Mouse (Mus musculus) forebrain, embryonic 12.5 days (tissue): Measurements from ENCODE around the gene Sult1d1. TPM values are rescaled to one million over a fixed set of nuclear protein-coding genes. Genes with fewer than 3 reads are reported as not detected.

Experiments
- ATAC-seq: fragments of 200-750 bp; cut with Nextera tagmentation; 2 replicates; pipeline ENCODE4 v1.8.0; 2017; ENCODE audit warnings: moderate TSS enrichment; ENCODE audit not compliant: low FRiP score
- H3K27ac ChIP-seq: fragments of 300-500 bp; sonication (generic); 2 replicates; pipeline ENCODE4 v1.5.1; 2016; ENCODE audit warnings: mild to moderate bottlenecking
- H3K27me3 ChIP-seq: fragments of 300-500 bp; sonication (generic); 2 replicates; pipeline ENCODE4 v1.6.1; 2016; ENCODE audit warnings: mild to moderate bottlenecking
- H3K36me3 ChIP-seq: fragments of 300-500 bp; sonication (generic); replicated peaks from 2 replicates; pipeline ENCODE4 v1.6.1; 2016; ENCODE audit warnings: mild to moderate bottlenecking
- H3K4me1 ChIP-seq: fragments of 300-500 bp; sonication (generic); 2 replicates; pipeline ENCODE4 v1.6.1; 2016
- H3K4me2 ChIP-seq: fragments of 300-500 bp; sonication (generic); 2 replicates; pipeline ENCODE4 v1.6.1; 2016; ENCODE audit warnings: mild to moderate bottlenecking, moderate library complexity
- H3K4me3 ChIP-seq: fragments of 300-500 bp; sonication (generic); replicated peaks from 2 replicates; pipeline ENCODE4 v1.5.1; 2016; ENCODE audit warnings: mild to moderate bottlenecking
- H3K9ac ChIP-seq: fragments of 300-500 bp; sonication (generic); 2 replicates; pipeline ENCODE4 v1.6.1; 2016; ENCODE audit warnings: mild to moderate bottlenecking
- H3K9me3 ChIP-seq: fragments of 300-500 bp; sonication (generic); 2 replicates; pipeline ENCODE4 v1.6.1; 2016
- WGBS: fragments of 180-500 bp; shearing (Covaris S2); methylation state at CpG from one replicate; pipeline ENCODE4 v1.1.7; 2016; 5-methylcytosine and 5-hydroxymethylcytosine counted together
- polyA plus RNA-seq: library from polyadenylated mRNA; unstranded; fragments of >200 nt; fragmentation: Nextera tagmentation; extraction: Ambion mirVana; gene quantifications from 2 replicates; pipeline ENCODE4 v1.2.1, GENCODE M21; 2016

The Sult1d1 gene
- 0.24 and 0.26 TPM in 2 replicates for polyA plus RNA-seq

DNA sequence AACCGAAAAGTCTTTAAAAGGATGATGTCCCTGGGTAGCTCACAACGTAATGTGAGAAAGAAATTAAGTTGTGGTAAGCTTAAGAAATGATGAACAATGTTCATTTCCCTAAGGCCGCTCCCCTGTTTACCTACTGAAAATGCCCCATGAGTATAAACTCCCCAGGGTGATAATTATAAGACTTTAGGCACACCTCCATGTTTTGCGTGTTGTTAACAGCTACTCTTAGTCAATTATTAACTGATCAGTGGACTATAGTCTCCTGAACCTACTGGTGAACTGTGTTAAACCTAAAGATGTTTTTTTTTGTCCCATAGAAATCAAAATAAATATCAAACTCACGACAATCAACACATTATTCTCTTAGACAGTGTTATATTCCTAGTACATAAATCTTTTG lies at the start of gene Sult1d1:
Sult1d1 (minus strand) TSS at position 183 of the 400 bp plus-strand sequence.
- WGBS: 87% methylated on average over 5 of the region's 5 CpGs
- no peak within 1 kb of the TSS for H3K4me3 ChIP-seq
- H3K4me1 ChIP-seq: no peaks in the 10 kb centered on the region
- no peak within 1 kb of the TSS for H3K27ac ChIP-seq
- no peak within 1 kb of the TSS for H3K4me2 ChIP-seq
- H3K9ac ChIP-seq: no peak within 1 kb of the TSS
- ATAC-seq: no peak
- no peaks in the 10 kb centered on the region for H3K9me3 ChIP-seq
- no peaks in the 10 kb centered on the region for H3K36me3 ChIP-seq
- H3K27me3 ChIP-seq: no peaks in the 10 kb centered on the region

DNA sequence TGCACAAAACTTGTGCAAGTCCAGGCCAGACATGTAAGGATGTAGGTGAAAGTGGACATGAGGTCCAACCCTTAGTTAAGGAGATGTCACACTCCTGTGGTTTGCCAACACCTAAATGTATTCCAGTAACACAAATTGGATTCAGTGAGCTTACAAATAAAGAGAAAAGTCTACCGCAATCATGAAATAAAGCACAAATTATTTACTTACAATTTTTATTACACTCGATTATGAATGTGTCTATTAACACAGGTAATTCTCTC lies 46.2 kb upstream of the Sult1d1 start:
- Histone ChIP-seq H3K36me3 (no peaks in the 10 kb centered on the region), H3K4me2 (no peak overlapping the region), H3K9ac (no peak overlapping the region), H3K27me3 (no peaks in the 10 kb centered on the region), H3K4me1 (no peaks in the 10 kb centered on the region), H3K9me3 (no peaks in the 10 kb centered on the region), H3K27ac (no peak overlapping the region), H3K4me3 (no peak overlapping the region)
- no peak for ATAC-seq
- 93% methylated on average over 2 of the region's 2 CpGs for WGBS

DNA sequence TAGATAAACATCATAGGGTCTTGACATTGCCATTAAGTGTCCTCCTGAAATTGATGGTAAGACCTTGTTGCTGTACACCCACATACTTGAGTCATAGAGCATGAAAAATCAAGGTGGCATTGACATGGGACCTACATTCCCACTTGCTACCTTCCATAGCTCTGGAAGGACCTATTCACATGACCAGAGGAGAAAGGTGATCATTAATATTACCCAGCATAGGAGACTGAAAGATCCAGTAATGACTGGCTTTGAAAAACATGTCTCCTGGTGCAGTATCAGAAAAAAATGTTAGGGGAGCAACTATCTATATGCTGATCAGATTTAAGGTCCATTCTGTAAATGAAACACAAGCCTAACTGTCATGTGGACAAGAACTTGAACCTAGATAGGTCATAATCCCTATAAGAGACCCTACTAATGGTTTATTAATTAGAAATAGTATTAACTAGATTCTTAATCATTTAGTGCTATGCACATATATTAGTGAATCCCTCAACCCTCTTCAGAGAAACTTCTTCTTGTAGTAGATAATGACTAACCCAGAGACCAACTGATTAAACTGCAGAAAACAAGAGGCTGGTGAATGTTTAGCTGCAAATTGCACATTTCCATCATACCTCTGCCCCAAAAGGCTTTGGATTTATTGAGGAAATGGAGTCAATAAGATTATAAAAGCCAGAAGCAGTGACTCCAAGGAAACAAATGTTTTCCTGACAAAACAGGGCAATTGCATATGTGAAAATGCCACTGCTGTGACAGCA lies 45.7 kb upstream of the Sult1d1 start:
- no peak for ATAC-seq
- Histone ChIP-seq H3K36me3 (no peaks in the 10 kb centered on the region), H3K4me3 (no peak overlapping the region), H3K27ac (no peak overlapping the region), H3K4me2 (no peak overlapping the region), H3K9me3 (no peaks in the 10 kb centered on the region), H3K9ac (no peak overlapping the region), H3K4me1 (no peaks in the 10 kb centered on the region), H3K27me3 (no peaks in the 10 kb centered on the region)

DNA sequence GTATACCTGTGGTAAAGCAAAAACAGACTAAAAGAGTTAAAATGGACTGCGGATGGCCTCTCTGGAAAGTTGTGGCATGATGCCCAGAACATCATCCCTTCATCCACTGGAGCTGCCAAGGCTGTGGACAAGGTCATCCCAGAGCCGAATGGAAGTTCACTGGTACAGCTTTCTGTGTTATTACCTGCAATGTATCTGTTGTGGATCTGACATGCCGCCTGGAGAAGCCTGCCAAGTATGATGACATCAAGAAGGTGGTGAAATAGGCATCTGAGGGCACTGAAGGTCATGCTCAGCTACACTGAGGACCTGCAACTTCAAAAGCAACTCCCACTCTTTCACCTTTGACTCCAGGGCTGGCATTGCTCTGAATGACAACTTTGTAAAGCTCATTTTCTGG lies 32.2 kb upstream of the Sult1d1 start:
- Histone ChIP-seq H3K9ac (no peak overlapping the region), H3K4me3 (no peak overlapping the region), H3K27me3 (no peaks in the 10 kb centered on the region), H3K9me3 (no peaks in the 10 kb centered on the region), H3K36me3 (no peaks in the 10 kb centered on the region), H3K4me1 (no peaks in the 10 kb centered on the region), H3K4me2 (no peak overlapping the region), H3K27ac (no peak overlapping the region)
- no peak for ATAC-seq
- WGBS: 78% methylated on average over 3 of the region's 3 CpGs

DNA sequence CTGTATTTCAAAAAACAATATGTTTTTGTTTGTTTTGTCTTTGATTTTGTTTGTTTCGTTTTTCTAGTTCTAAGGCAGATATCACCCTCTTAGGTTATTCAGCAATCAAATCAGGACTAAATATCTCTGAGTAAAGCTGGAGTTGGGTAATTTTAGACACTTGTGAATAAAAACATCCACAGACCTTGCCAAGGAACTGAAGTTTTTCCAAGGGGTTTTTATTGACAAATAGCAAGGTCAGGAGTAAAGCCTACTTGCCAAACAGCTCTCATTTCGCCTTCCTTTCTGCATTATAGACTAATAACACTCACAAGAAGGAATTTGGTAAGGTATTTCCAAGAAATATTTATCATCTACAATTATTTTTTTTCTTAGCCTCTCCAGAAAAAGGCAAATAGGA lies 29.1 kb upstream of the Sult1d1 start:
- no peaks in the 10 kb centered on the region for H3K4me1 ChIP-seq
- H3K27ac ChIP-seq: no peak overlapping the region
- H3K9me3 ChIP-seq: no peaks in the 10 kb centered on the region
- 80% methylated on average over 2 of the region's 2 CpGs for WGBS
- no peak overlapping the region for H3K4me2 ChIP-seq
- H3K27me3 ChIP-seq: no peaks in the 10 kb centered on the region
- H3K9ac ChIP-seq: no peak overlapping the region
- no peak overlapping the region for H3K4me3 ChIP-seq
- no peak for ATAC-seq
- H3K36me3 ChIP-seq: no peaks in the 10 kb centered on the region

DNA sequence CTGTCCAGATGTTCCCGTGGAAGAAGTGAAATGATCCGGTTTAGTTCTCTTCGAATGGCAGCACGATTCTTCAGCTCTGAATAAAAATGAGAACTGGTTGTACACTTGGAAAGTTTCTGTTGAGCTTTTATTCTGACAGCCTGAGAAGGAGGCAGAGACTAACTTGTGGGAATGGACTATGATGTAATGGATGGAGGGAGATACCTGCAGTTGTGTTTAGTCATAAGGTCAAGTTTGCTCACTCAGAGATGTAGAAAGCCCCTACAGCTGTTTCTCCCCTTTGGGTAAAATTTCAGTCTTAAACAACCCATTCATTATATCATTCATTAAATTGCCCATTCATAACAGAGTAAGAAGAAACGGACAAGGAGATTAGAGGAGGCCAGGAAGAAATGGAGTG lies 22.7 kb upstream of the Sult1d1 start, which contains the start of gene Sult1e1:
Sult1e1 (minus strand) TSS at position 101 of the 400 bp plus-strand sequence.
- Histone ChIP-seq H3K9me3 (no peaks in the 10 kb centered on the region), H3K4me1 (no peaks in the 10 kb centered on the region; the same call in 1 of the 2 replicates), H3K4me2 (no peak within 1 kb of the TSS), H3K27me3 (no peaks in the 10 kb centered on the region), H3K27ac (no peak within 1 kb of the TSS), H3K36me3 (no peaks in the 10 kb centered on the region), H3K4me3 (no peak within 1 kb of the TSS), H3K9ac (no peak within 1 kb of the TSS)
- no peak for ATAC-seq
- 73% methylated on average over 5 of the region's 5 CpGs for WGBS

DNA sequence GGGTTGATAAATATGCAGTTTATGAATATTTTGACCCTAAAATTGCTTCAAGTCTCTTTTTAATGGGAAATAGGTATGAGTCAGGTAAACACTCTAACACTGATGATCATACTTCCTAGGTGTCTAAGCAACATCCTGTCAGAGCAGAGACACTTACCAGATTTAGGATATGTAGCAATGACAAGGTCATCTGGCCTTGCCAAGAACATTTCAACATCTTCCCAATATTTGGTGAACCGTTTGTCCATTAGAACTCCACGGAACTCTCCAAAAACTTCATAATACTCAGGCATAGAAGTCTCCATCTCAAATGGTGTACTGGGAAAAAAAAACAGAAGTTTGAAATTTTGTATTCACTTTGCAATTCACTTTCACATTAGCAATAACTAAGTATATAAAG lies 21.1 kb upstream of the Sult1d1 start:
- no peak overlapping the region for H3K4me2 ChIP-seq
- 91% methylated on average over 2 of the region's 2 CpGs for WGBS
- no peaks in the 10 kb centered on the region; the same call in 1 of the 2 replicates for H3K4me1 ChIP-seq
- H3K9me3 ChIP-seq: no peaks in the 10 kb centered on the region
- no peaks in the 10 kb centered on the region for H3K27me3 ChIP-seq
- no peak overlapping the region for H3K4me3 ChIP-seq
- ATAC-seq: no peak
- no peak overlapping the region for H3K27ac ChIP-seq
- H3K9ac ChIP-seq: no peak overlapping the region
- no peaks in the 10 kb centered on the region for H3K36me3 ChIP-seq

DNA sequence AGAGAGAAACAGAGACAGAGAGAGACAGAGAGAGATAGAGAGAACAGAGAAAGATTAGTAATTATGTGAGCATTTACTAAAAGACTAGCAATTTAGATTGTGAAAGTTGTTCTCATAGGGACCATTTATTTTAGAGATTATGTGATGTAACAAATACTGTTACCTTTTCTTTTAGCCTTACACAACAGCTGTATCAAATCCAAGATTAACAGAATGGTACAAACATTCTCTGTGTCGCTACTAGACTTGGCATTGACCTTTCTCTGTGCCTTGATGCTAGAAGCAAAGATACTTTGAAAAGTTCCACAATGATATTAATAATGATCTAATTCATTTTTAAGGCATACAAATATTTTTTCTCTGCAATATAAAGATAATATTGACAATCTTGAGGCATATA lies 11.6 kb upstream of the Sult1d1 start:
- H3K4me3 ChIP-seq: no peak overlapping the region
- H3K9me3 ChIP-seq: no peaks in the 10 kb centered on the region
- no peaks in the 10 kb centered on the region for H3K36me3 ChIP-seq
- H3K27me3 ChIP-seq: no peaks in the 10 kb centered on the region
- no peak for ATAC-seq
- 84% methylated on average over 1 of the region's 1 CpGs for WGBS
- H3K9ac ChIP-seq: no peak overlapping the region
- no peaks in the 10 kb centered on the region for H3K4me1 ChIP-seq
- no peak overlapping the region for H3K27ac ChIP-seq
- H3K4me2 ChIP-seq: no peak overlapping the region

DNA sequence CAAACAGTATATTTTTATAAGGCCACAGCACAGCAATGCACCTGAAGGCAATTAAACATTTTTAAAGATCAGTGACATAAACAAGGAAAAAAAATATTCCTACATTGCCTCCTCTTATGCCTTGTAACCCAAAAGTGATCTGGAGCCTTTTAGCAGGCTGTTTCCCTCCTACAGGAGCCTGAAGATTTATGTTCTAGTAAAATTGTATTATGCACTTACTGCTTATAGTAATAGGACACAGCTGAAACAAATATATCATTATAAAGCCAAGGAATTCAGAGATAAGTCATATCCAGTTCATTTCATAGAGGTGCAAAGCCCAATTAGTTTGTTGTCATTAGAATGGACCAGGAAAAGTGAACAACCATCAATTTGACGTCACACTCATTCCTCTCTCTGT lies 5.3 kb upstream of the Sult1d1 start:
- Histone ChIP-seq H3K4me1 (no peaks in the 10 kb centered on the region), H3K27ac (no peak overlapping the region), H3K36me3 (no peaks in the 10 kb centered on the region), H3K9me3 (no peaks in the 10 kb centered on the region), H3K4me2 (no peak overlapping the region), H3K27me3 (no peaks in the 10 kb centered on the region), H3K9ac (no peak overlapping the region), H3K4me3 (no peak overlapping the region)
- 87% methylated on average over 1 of the region's 1 CpGs for WGBS
- ATAC-seq: no peak

DNA sequence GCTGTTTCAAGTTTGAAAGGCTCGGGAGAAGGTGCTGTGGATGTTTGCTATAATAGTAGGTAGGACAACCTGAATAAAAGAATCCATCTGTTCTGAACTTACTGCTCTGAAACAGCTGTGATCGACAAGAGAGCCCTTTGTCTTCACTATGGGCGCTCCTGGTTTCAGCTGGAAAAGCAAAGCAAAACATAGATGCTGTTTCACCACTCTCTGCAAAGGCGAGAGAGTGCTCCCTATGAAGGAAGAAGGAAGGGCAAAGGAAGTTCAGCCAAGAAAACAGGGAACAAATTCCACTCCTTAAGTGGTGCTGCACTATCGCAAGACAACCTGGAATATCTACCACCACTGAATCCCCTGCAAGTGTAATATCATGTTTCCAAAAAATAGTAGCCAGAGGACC lies 4.7 kb upstream of the Sult1d1 start:
- H3K27me3 ChIP-seq: no peaks in the 10 kb centered on the region
- no peaks in the 10 kb centered on the region for H3K9me3 ChIP-seq
- H3K4me2 ChIP-seq: no peak overlapping the region
- no peak for ATAC-seq
- WGBS: 61% methylated on average over 5 of the region's 5 CpGs
- H3K27ac ChIP-seq: no peak overlapping the region
- no peaks in the 10 kb centered on the region for H3K4me1 ChIP-seq
- H3K4me3 ChIP-seq: no peak overlapping the region
- no peak overlapping the region for H3K9ac ChIP-seq
- no peaks in the 10 kb centered on the region for H3K36me3 ChIP-seq

DNA sequence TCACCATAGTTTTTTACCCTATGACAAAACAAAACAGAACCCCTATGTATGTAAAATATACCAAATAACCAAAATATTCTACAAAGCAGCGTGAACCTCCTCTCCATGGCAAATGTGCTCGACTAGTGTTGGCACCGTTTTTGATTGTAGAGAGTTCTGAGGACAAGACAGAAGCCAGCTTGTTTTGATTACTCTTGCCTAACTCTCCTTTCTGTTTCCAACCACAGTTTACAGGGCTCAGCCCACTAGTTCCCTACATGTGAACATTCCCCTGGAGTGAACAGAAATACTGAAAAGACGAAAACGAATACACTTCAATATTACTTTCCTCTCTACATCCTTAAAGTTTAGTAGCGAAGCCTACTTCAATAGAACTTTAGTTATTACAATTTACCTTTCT lies 4.0 kb upstream of the Sult1d1 start:
- Histone ChIP-seq H3K9ac (no peak overlapping the region), H3K4me2 (no peak overlapping the region), H3K4me3 (no peak overlapping the region), H3K27ac (no peak overlapping the region), H3K27me3 (no peaks in the 10 kb centered on the region), H3K9me3 (no peaks in the 10 kb centered on the region), H3K4me1 (no peaks in the 10 kb centered on the region), H3K36me3 (no peaks in the 10 kb centered on the region)
- ATAC-seq: no peak
- whole genome bisulfite sequencing: 86% methylated on average over 6 of the region's 6 CpGs

DNA sequence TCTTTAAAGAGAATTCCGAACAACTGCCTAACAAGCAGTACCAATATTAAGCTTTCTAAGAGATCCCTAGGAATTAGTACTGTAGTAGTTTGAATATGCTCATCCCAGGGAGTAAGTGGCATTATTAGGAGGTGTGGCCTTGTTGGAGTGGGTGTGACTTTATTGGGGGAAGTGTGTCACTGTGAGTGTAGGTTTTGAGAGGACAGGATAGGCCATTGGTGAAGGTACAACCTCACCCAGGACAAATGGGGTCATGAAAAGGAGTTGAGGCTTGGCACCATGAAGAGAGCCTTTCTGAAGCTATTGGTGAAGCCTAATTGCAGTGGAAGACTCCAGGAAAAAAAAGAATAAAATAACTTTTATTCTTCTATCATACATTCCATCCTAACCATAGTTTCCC lies 1.5 kb downstream of the Sult1d1 start:
- Histone ChIP-seq H3K9me3 (no peaks in the 10 kb centered on the region), H3K4me2 (no peak overlapping the region), H3K9ac (no peak overlapping the region), H3K4me3 (no peak overlapping the region), H3K4me1 (no peaks in the 10 kb centered on the region), H3K27ac (no peak overlapping the region), H3K36me3 (no peaks in the 10 kb centered on the region), H3K27me3 (no peaks in the 10 kb centered on the region)
- 90% methylated on average over 1 of the region's 1 CpGs for WGBS
- ATAC-seq: no peak

DNA sequence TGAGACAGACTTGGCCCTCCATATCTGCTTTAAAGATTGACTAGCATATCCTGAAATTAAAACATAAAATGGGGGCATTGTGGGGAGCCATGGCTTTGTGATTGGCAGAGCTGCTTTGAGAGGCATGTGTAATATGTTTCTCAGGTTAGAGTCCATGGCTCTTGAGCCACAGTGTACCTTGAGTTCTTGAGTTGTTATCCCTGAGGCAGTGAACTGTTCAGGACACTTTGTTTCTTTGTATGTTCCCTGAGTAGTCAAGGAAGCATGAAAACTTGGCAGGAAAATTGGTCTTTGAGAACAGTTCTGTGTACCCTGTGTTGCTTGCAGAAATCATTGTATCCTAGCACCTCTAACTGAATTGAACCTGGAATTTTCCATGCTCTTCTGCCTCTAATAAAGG lies 5.9 kb downstream of the Sult1d1 start:
- Histone ChIP-seq H3K9ac (no peak overlapping the region), H3K4me2 (no peak overlapping the region), H3K4me3 (no peak overlapping the region), H3K4me1 (no peaks in the 10 kb centered on the region), H3K27ac (no peak overlapping the region), H3K9me3 (no peaks in the 10 kb centered on the region), H3K27me3 (no peaks in the 10 kb centered on the region), H3K36me3 (no peaks in the 10 kb centered on the region)
- ATAC-seq: no peak
